Mouse (Mus musculus) hindlimb bud, embryonic 11.5 days (tissue): Measurements from ENCODE around the gene Mcm6.
"Not testable (repeated sequence)": the region's sequence is repeated elsewhere in the genome, so short reads cannot be mapped to it uniquely, and the experiment has no call there.

ENCODE experiments used
- DNase-seq: peaks from one replicate; pipeline ENCODE4 v3.0.0-alpha.2; 2012; ENCODE audit warnings: low read depth, low spot score; ENCODE audit errors: extremely low spot score

Mcm6 gene

DNA sequence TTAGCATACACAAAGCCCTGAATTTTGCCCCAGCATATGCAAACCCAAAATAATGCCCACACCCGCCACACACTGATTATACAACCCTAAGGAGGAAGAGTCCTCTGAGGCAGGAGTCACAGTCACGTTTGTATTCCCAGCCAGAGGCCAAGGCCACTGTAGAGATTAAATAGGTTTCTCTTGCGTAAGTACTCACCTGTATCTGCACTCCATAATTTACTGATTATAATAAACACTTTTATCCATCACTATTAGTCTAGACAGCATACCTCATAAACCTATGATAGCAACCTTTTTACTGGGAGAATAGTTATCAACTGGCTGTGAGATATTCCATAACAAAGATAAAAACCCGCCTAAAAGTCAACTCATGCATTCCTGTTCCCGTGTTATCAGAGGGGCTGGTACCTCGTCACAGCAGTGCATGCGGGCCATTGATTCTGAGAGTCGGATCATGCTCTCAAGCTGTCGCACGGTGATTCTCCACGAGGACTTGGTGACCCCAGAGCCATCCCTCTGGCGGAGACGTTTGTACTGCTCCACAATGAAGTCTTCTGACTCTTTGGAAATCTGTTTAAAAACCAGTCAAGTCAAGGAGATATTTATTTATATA lies 21.6 kb downstream of the Mcm6 start:
- no peak for DNase-seq

DNA sequence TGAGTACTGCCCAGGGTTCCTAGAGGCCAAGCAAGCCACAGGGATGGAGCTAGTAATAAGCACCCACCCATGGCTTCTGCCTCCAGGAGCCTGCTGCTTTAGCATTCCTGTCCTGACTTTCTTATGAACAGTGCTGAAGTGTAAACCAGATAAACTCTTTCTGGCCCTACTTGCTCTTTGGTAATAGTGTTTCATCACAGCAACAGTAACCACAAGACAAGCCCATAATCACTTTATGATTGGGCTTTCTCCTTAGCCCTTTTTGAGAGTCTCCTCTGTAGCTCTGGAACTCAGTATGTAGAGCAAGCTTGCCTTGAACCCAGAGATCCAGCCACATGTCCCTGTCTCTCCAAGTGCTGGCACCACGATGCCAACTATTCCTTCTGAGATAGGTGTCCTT lies 29.2 kb downstream of the Mcm6 start:
- no peak for DNase-seq

DNA sequence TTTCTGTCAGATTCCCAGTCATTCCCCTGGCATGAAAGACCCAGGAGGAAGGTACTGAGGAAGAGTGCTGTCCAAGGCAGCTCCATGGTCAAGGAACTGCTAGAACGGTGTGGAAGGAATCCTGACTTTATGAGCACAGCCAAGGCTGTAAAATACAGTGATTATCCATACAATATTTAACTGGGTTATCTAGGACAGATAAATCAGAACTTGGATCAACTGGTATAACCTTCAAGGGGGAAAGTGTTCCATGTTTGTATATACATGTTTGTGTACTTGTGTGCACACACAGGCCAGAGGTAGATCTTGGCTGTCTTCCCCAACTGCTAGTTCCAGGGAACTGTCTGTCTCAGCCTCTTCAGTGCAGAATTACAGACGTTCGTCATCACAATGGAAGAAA lies 31.2 kb downstream of the Mcm6 start, which contains the start of gene Lct:
Lct (minus strand) TSS at position 101 of the 400 bp plus-strand sequence.
- no peak for DNase-seq

DNA sequence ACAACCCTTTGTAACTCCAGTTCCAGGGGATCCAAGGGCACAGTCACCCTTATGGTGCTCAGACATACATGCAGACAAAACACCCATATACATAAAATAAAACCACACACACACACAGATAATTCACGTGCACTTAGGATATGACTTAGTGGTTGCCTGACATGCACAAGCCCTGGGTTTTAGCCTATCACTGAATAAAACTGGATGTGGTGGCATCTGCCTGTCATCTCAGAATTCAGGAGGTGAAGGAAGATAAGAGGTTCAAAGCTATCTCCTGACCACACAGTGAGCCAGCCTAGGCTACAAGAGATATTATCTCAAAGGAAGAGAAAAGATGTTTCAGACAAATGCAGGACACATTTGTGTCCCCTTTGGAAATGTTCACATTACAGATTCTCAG lies 32.3 kb downstream of the Mcm6 start:
- DNase-seq = no peak

DNA sequence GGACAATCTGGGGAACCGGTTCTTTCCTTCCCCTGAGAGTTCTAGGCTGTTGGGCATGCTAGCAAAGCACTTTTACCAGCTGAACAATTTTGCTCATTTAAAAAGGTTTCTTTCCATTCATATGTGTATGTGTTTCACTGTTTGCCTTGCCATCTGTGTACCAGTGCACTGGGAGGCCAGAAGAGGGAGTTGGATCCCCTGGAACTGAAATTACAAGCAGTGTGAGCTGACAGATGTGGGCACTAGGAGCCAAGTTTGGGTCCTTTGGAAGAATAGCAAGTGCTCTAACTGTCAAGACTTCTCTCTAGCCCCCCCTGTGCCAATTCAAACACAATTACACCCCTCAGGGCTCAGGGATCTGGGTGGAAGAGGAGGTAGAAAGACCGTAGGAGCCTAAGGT lies 34.7 kb downstream of the Mcm6 start:
- no peak for DNase-seq

DNA sequence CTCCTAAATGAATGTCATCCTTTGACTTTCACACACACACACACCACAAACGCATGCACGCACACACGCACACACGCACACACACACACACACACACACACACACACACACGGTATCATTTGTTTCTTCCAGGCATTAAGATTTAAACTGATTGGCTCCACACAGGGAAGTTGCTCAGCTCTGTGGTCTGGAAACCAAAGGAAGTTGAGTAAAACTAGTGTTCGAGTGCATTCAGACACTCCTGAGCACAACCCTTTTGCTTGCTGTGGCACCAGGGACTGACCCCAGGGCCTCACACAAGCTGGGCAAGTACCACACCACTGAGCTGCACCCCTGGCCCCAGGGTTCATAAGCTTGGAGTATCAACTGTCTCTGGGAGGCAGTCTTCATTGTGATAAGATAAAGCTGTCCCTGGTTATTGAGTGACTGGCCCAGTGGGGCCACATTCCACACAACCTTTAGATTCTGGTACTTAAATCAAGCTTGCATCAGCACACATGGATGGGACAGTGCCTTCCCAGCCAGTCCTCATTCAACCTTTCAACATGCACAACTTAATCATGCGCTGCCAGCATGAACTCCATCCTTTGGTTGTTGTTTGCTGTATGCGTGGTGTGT lies 36.3 kb downstream of the Mcm6 start:
- no peak for DNase-seq

DNA sequence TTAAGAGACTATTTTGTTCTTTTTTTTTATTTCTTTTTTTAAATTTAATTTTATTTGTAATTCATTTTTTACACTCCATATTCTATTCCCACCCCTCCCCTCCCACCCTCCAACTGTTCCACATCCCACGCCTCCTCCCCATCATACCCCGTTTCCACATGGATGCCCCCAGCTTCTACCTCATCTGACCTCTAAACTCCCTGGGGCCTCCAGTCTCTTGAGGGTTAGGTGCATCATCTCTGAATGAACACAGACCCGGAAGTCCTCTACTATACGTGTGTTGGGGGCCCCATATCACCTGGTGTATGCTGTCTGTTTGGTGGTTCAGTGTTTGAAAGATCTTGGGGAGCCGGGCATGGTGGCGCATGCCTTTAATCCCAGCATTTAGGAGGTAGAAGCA lies 40.2 kb downstream of the Mcm6 start:
- not testable (repeated sequence) for DNase-seq

DNA sequence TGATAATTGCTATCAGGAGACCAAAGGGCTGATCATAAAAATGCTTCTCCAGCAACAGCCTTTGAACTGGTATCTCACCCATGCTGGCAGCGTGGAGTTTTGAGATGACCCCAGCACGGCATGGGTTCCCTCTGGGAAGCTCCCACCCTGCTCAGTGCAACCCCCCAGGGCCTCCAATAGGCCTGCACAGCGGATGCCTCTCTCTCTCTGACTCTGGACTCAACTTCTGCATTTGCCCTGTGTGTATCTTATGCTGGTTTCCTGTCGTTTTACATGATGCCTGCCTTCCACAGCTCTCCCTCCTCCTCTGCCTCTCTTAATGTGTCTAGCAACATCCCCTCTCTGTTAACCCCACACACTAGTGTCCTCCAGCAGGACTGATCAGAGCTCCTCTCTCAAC lies 44.8 kb downstream of the Mcm6 start:
- no peak for DNase-seq

DNA sequence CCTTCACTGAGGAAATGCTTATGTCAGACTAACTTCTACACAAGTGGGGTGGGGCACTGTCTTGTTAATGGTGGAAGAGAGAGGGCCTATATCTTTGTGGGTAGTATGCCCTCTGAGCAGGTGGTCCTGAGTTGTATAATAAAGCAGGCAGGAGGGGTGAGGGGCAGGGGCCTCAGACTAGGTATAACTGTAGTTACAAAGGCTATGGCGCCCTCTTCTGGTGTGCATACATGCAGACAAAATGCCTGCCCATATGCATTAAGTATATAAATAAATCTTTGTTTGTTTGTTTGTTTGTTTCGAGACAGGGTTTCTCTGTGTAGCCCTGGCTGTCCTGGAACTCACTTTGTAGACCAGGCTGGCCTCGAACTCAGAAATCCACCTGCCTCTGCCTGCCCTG lies 50.4 kb downstream of the Mcm6 start:
- DNase-seq = no peak

DNA sequence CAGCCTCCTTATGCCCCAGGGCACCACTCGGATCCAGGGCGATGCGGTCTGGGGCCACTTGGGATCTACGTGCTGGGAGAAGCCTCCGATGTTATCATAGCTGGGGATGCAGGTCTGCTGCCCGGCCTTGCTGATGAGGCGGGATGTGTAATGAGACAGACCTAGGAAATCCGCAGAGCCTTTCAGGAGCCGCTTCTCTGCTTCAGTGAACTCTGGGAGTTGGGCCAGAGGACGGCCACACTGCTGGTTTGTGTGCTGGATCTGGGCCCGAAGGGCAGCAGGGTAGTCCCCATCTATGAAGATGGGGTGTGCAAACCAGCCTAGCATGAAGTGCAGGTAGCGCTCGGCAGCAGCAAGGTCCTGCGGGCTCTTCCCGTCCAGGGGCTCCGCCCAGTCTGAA lies 55.6 kb downstream of the Mcm6 start:
- DNase-seq = no peak

DNA sequence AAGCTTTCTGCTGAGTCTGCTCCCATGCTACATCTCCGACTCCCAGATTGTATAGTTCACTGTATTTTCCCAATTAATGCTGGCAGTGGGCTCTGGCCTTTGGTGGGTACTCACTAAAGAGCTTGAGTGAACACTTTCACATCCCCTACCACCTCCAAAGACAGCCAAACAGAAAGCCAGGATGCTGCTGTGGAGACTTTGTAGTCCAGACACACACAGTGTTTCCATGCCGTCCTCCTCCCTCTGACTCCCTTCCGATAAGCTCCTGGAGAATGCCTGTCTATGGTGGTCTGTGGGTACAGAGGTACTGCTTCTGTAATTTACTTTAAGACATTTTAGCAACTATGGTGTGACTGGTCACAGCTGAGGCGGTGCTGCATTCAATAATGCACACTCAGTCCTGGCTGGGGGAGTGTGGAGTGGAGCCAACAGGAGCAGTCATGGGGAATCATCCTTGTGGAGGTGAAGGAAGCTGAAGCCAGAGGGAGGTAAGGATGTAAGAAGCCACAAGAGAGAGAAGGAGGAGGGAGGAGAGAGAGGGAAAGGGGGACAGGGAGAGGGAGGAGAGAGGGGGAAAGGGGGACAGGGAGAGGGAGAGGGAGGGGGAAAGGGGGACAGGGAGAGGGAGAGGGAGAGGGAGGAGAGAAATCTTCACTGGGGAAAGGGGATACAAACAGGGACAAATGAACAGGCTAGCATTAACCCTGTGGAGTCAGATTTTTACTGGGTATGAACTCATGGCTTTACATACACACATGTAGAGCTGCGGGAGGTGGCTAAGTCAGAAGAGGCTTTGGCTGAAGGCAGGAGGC lies 63.5 kb downstream of the Mcm6 start:
- DNase-seq = no peak

DNA sequence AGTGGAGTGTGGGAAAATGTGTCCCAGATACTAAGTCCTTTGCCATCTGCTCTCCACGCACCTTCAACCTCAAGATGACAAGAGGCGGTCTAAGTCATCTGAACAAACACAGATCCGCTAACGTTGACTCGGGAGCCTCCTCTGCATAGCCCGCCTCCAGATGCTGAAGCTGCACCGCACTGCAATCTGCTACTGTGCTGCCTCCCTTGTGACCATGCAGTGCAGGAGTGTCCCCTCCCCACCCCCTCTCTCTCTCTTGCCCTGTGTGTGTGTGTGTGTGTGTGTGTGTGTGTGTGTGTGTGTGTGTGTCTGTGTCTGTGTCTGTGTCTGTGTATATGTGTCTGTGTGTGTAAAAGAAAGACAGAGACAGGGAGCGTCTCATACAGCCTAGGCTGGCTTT lies 64.2 kb downstream of the Mcm6 start:
- DNase-seq = no peak

DNA sequence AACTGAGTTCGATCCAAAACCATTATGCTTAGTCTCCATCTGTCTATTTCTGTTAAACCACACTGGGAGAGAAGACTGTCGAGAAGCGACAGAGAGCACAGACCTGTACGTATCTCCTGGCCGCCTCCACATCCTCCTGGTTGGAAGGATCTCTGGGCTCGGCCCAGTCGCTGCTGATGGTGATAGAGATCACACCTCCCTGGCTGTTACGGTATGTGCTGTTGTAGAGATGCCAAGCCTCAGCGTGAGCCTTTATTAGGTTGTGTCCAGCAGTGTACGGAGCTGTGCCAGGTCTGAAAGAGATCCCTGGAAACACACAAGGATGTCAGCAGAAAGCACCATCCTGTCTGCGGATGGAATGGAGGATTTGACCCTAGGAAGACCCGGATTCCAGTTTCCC lies 65.9 kb downstream of the Mcm6 start:
- no peak for DNase-seq

DNA sequence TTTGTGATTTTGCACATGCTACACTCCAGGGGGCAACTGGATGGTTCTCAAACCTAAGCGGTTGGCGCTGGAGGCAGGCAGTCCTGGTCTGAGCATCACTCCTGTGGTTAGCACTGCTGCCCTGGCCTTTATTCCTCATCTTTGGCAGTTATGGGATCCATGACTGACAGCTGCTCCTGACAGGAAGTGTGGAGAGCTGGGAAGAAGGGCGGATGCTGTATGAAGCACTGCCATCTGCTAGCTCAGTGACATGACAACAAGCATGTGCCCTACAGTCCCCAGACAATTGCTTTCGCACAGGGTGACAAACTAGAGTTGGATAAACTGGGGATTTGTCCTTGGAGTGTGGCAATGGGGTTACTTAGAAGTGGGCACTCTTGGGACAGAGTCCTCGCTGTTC lies 69.2 kb downstream of the Mcm6 start:
- no peak for DNase-seq

DNA sequence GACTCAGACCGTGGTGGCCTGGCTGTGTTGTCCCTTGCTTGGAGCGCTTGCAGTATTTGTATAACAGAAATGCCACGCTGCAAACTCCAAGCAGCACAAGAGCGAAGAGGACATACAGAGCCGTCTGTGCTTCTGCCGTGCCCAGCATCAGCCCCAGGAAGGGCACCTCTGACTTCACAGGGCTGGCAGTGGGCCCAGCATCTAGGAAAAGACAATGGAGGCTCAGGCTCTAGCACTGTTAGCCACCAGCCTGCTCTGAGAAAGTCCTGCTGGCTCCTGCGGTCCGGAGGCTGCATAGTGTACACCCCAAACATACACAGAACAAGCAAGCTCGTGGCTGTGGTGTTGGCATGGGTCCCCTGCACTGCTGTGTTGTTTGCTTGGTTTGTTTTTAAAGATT lies 74.3 kb downstream of the Mcm6 start:
- DNase-seq = no peak

DNA sequence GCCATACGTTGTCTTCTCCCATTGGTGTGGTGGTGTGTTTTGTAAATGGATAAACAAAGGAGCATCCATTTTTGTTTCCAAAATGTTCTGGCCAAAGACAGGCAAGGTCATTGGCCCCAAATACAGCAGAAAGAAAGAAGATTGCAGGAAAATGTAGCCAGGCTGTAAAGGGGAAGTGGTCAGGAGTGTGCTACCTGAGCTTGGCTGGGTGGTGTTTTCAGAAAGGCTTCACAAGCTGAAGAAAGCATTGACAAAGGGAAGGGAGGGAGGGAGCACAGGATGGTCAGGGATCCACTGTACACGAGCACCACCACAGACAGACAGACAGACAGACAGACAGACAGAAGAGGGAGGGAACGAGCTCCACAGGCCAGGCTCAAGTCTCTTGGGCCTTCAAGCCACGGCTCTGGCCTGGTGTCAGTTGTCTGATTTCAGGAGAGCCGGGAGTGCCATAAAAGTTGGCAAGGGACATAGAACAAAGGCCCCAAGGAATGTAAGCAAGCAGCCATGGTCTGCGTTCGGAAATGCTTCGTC lies 75.2 kb downstream of the Mcm6 start:
- DNase-seq = no peak

DNA sequence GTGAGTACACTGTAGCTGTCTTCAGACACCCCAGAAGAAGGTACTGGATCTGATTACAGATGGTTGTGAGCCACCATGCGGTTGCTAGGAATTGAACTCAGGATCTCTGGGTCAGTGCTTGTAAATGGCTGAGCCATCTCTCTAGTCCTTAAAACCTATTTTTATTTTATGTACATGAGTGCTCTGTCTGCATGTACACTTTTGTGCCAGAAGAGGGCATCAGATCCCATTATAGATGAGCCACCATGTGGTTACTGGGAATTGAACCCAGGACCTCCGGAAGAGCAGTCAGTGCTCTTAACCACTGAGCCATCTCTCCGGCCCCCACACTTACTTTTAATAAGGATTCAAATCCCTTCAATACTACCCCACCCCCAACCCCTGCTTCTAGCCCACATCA lies 76.5 kb downstream of the Mcm6 start:
- DNase-seq = no peak

DNA sequence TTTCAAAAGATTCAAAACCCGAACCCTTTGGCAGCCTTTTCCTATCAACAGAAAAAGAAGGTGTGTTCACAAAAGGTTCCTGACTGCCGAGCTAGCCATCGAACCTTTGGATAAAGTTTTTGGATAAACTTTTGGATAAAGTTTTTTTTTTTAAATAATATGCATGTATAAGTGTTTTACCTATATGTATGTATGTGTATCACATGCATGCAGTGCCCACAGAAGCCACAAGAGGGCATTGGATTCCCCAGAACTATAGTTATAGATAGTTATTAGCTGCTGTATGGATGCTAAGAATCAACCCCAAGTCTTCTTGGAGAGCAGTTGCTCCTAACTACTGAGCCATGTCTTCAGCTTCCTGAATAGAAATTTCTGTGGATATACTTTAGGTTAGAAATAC lies 77.7 kb downstream of the Mcm6 start:
- DNase-seq = no peak
